In genomic region chr11:32216851-32217250, GRCm38 (mm10) we compare ENCODE assay signal across 9 mouse cellular contexts. TPM values are rescaled to one million over a fixed set of nuclear protein-coding genes. Genes with fewer than 3 reads are reported as not detected.
A peak's percentile ranks its signal among the peaks of the same experiment; 100 is the strongest.
DNase-seq lines count a peak whose midpoint lies in the region; ATAC-seq lines count a peak whose summit lies in the region.
"Had no signal": no experiment of that assay in that cellular context is flagged by ENCODE, and none has a peak within 500 bp of the region (broad histone marks: within the 10 kb centered on the region; RNA-seq: fewer than 3 reads in every experiment).

No protein-coding gene starts in this region.

- ATAC-seq in megakaryocyte-erythroid progenitor cell, adult 5-6 weeks (replicated peaks; ENCODE audit: low FRiP score, low TSS enrichment, poor library complexity, severe bottlenecking), result peak; percentile 74

- peak; percentile 79 for DNase-seq in layer of hippocampus, adult 11-12 months (ENCODE audit: low spot score)
- DNase-seq in layer of hippocampus, adult 9-11 months, result no peak
- DNase-seq in MN1 (ENCODE audit: low spot score), result peak; percentile 54
- peak; percentile 85 for DNase-seq in cerebellum, adult 9-10 months
- peak; percentile 73 for DNase-seq in gastrocnemius, postnatal 10 days
- peak; percentile 67 to 79 for DNase-seq in left cerebral cortex, postnatal 14 days (ENCODE audit: low spot score in 2 of 2)
- DNase-seq in spleen, postnatal 4 days (ENCODE audit: low spot score in 2 of 2), result peak; percentile 77 to 92

- intact Hi-C loops in left cerebral cortex, postnatal 14 days (cut with DNase I), result loop anchor here (1.0 to 10.0 kb wide), 2 partner anchors 21 to 108 kb away; no protein-coding TSS in a partner anchor

RNA-seq across cellular contexts. Expression of gene Rhbdf1, which starts 5.2 kb away (rescaled TPM):
- 10 to 100 TPM; 26.3 to 35.3 TPM for total RNA-seq in gastrocnemius, postnatal 10 days (2021)
- total RNA-seq in left cerebral cortex, postnatal 14 days (2021), result 10 to 100 TPM; 16.5 to 18.0 TPM
- total RNA-seq in megakaryocyte-erythroid progenitor cell, adult 5-6 weeks (2014; fragmentation: Nextera tagmentation), result 0.87 TPM in 1 of 2 replicates, not detected in the other
- total RNA-seq in megakaryocyte-erythroid progenitor cell, adult 5-6 weeks (2017), result 0.76 TPM in 1 of 2 replicates, not detected in the other

RNA-seq across cellular contexts. Expression of gene Mpg, which starts 9.5 kb away (rescaled TPM):
- total RNA-seq in gastrocnemius, postnatal 10 days (2021), result 10 to 100 TPM; 11.2 to 14.3 TPM
- total RNA-seq in left cerebral cortex, postnatal 14 days (2021), result 10 to 100 TPM; 18.7 to 20.5 TPM
- total RNA-seq in megakaryocyte-erythroid progenitor cell, adult 5-6 weeks (2014; fragmentation: Nextera tagmentation), result 11.1 and 18.5 TPM in 2 replicates
- 8.9 and 10.8 TPM in 2 replicates for total RNA-seq in megakaryocyte-erythroid progenitor cell, adult 5-6 weeks (2017)

RNA-seq across cellular contexts. Expression of gene Snrnp25, which starts 11.6 kb away (rescaled TPM):
- 1 to 10 TPM; 7.6 to 8.6 TPM for total RNA-seq in gastrocnemius, postnatal 10 days (2021)
- 10 to 100 TPM; 24.9 to 26.2 TPM for total RNA-seq in left cerebral cortex, postnatal 14 days (2021)
- 44.9 and 56.4 TPM in 2 replicates for total RNA-seq in megakaryocyte-erythroid progenitor cell, adult 5-6 weeks (2014; fragmentation: Nextera tagmentation)
- total RNA-seq in megakaryocyte-erythroid progenitor cell, adult 5-6 weeks (2017), result 42.0 and 59.1 TPM in 2 replicates

RNA-seq across cellular contexts. Expression of gene Il9r, which starts 16.8 kb away (rescaled TPM):
- total RNA-seq in gastrocnemius, postnatal 10 days (2021), result not detected
- total RNA-seq in left cerebral cortex, postnatal 14 days (2021), result not detected
- not detected in 2 replicates for total RNA-seq in megakaryocyte-erythroid progenitor cell, adult 5-6 weeks (2014; fragmentation: Nextera tagmentation)
- 0.19 TPM in 1 of 2 replicates, not detected in the other for total RNA-seq in megakaryocyte-erythroid progenitor cell, adult 5-6 weeks (2017)
- total RNA-seq: left cerebral cortex, postnatal 36 days had no signal

RNA-seq across cellular contexts. Expression of gene Nprl3, which starts 50.7 kb away (rescaled TPM):
- 10 to 100 TPM; 18.9 to 25.0 TPM for total RNA-seq in gastrocnemius, postnatal 10 days (2021)
- 10 to 100 TPM; 47.0 to 57.0 TPM for total RNA-seq in left cerebral cortex, postnatal 14 days (2021)
- total RNA-seq in megakaryocyte-erythroid progenitor cell, adult 5-6 weeks (2014; fragmentation: Nextera tagmentation), result 45.7 and 65.0 TPM in 2 replicates
- total RNA-seq in megakaryocyte-erythroid progenitor cell, adult 5-6 weeks (2017), result 12.9 and 35.6 TPM in 2 replicates

Comparison
In these comparisons a context has a peak if more than half of its experiments do, and no peak if none do; other contexts are left out.
1. RNA of gene Rhbdf1, which starts 5.2 kb away (total RNA-seq): 26.3 to 35.3 TPM in gastrocnemius, postnatal 10 days and 16.5 to 18.0 TPM in left cerebral cortex, postnatal 14 days; 0.76 to 0.87 TPM in megakaryocyte-erythroid progenitor cell, adult 5-6 weeks; every median in the first group is over 4 times any median in the second.